Mouse (Mus musculus) adrenal gland, postnatal 25 days (tissue): ENCODE results near the gene Tnfsf13. TPM values are rescaled to one million over a fixed set of nuclear protein-coding genes. Genes with fewer than 3 reads are reported as not detected.

Experiments used
- DNase-seq: peaks from one replicate; pipeline ENCODE4 v3.0.0; 2021; ENCODE audit warnings: mixed read lengths
- total RNA-seq: library from RNA; stranded (reverse); gene quantifications from 2 replicates; pipeline ENCODE4 v1.2.3, GENCODE M21; 2021

Gene Tnfsf13
- total RNA-seq, 1 experiment from 2014 or later, result 3.8 TPM

GRCm38 (mm10) chr11:69680136-69680855, 5.3 kb downstream of the Tnfsf13 start:
- no peak for DNase-seq

- DNase-seq, result no peak
These were observed 6.4 kb downstream of the Tnfsf13 start for GRCm38 (mm10) chr11:69679144-69679543.

GRCm38 (mm10) chr11:69672211-69672706, 13.3 kb downstream of the Tnfsf13 start, which contains the start of gene Eif4a1:
TSS of gene Eif4a1 (minus strand) at chr11:69672423.
- DNase-seq, result peak; percentile 98

- no peak for DNase-seq
These were observed 13.9 kb downstream of the Tnfsf13 start for GRCm38 (mm10) chr11:69671726-69672124.

GRCm38 (mm10) chr11:69670786-69671725, 14.5 kb downstream of the Tnfsf13 start:
- DNase-seq, result peak; percentile 98

GRCm38 (mm10) chr11:69666665-69667005, 18.9 kb downstream of the Tnfsf13 start:
- DNase-seq, result no peak

GRCm38 (mm10) chr11:69665961-69666664, 19.5 kb downstream of the Tnfsf13 start, which contains the start of gene Cd68:
TSS of gene Cd68 (minus strand) at chr11:69666153.
- DNase-seq, result no peak

GRCm38 (mm10) chr11:69665457-69665960, 20.1 kb downstream of the Tnfsf13 start:
- no peak for DNase-seq

- DNase-seq, result no peak
These were observed 20.7 kb downstream of the Tnfsf13 start for GRCm38 (mm10) chr11:69664841-69665240.

GRCm38 (mm10) chr11:69663795-69664194, 21.8 kb downstream of the Tnfsf13 start:
- peak; percentile 51 for DNase-seq

GRCm38 (mm10) chr11:69662967-69663671, 22.5 kb downstream of the Tnfsf13 start:
- peak; percentile 12 for DNase-seq

- DNase-seq, result peak; percentile 91
These were observed 23.2 kb downstream of the Tnfsf13 start, which contains the start of gene Mpdu1 for GRCm38 (mm10) chr11:69662213-69662966. TSS of gene Mpdu1 (minus strand) at chr11:69662642.

GRCm38 (mm10) chr11:69661221-69661881, 24.2 kb downstream of the Tnfsf13 start:
- DNase-seq, result peak; percentile 46

- DNase-seq, result no peak
These were observed 28.1 kb downstream of the Tnfsf13 start for GRCm38 (mm10) chr11:69657462-69657881.

GRCm38 (mm10) chr11:69656617-69657461, 28.7 kb downstream of the Tnfsf13 start:
- peak; percentile 18 for DNase-seq

- peak; percentile 13 for DNase-seq
These were observed 29.5 kb downstream of the Tnfsf13 start for GRCm38 (mm10) chr11:69656065-69656455.

- DNase-seq, result peak; percentile 67
These were observed 30.1 kb downstream of the Tnfsf13 start, which contains the start of gene Sox15 for GRCm38 (mm10) chr11:69655264-69656064. TSS of gene Sox15 (plus strand) at chr11:69655314.

GRCm38 (mm10) chr11:69654760-69655159, 30.8 kb downstream of the Tnfsf13 start:
- no peak for DNase-seq
